Mouse (Mus musculus) bone marrow, adult 2 months (tissue): ENCODE measurements at regions not wholly inside any gene's neighbourhood (a gene's known extent, or its start where the extent isn't known, plus 50 kb on each side); places are given as distances from the start of the nearest gene placed in this dataset.

Source experiments
- CTCF ChIP-seq: fragments of 200-500 bp; IDR thresholded peaks from 2 replicates; pipeline ENCODE4 v1.5.1; 2011; ENCODE audit warnings: low read length, control low read depth; ENCODE audit not compliant: control insufficient read depth, insufficient read depth
- POLR2A ChIP-seq: fragments of 200-500 bp; IDR thresholded peaks from 2 replicates; pipeline ENCODE4 v1.6.1; 2011; ENCODE audit warnings: low read depth, mild to moderate bottlenecking, control low read depth, low read length, borderline replicate concordance; ENCODE audit not compliant: control insufficient read depth

- TF ChIP-seq POLR2A (no peak), CTCF (no peak)
Measured at GRCm38 (mm10) chr10:61001745-61002160, 87.4 kb upstream of the Pcbd1 start.
